Mouse (Mus musculus): ENCODE measurements around the gene Crispld2. TPM values are rescaled to one million over a fixed set of nuclear protein-coding genes. Genes with fewer than 3 reads are reported as not detected.
A peak's percentile ranks its signal among the peaks of the same experiment; 100 is the strongest.

Crispld2 gene
- polyA plus RNA-seq, 1 experiment from 2014 or later: 7.8 TPM

- Histone ChIP-seq H3K9me3 (no peaks in the 10 kb centered on the region), H3K36me3 (no peaks in the 10 kb centered on the region), H3K4me3 (no peak overlapping the region), H3K27me3 (no peaks in the 10 kb centered on the region), H3K9ac (no peak overlapping the region), H3K27ac (no peak overlapping the region), H3K4me2 (no peak overlapping the region), H3K4me1 (peaks cover 31% of the 10 kb centered on the region)
- no peak for ATAC-seq (ENCODE audit: insufficient number of reproducible peaks, low FRiP score, low TSS enrichment, low read depth)
- 93% methylated on average over 6 of the region's 6 CpGs for WGBS
These were observed 25.5 kb downstream of the Crispld2 start for GRCm38 (mm10) chr8:120017786-120018185.

- Histone ChIP-seq H3K9me3 (no peaks in the 10 kb centered on the region), H3K4me1 (peaks cover 27% of the 10 kb centered on the region), H3K4me3 (no peak overlapping the region), H3K9ac (no peak overlapping the region), H3K36me3 (no peaks in the 10 kb centered on the region), H3K27me3 (no peaks in the 10 kb centered on the region), H3K27ac (no peak overlapping the region), H3K4me2 (no peak overlapping the region)
- 88% methylated on average over 6 of the region's 6 CpGs for WGBS
- no peak for ATAC-seq (ENCODE audit: insufficient number of reproducible peaks, low FRiP score, low TSS enrichment, low read depth)
These were observed 26.1 kb downstream of the Crispld2 start for GRCm38 (mm10) chr8:120018379-120018778.

- WGBS: 75% methylated on average over 5 of the region's 5 CpGs
- no peak for ATAC-seq (ENCODE audit: insufficient number of reproducible peaks, low FRiP score, low TSS enrichment, low read depth)
- Histone ChIP-seq H3K4me1 (peaks cover 20% of the 10 kb centered on the region), H3K4me3 (no peak overlapping the region), H3K9ac (no peak overlapping the region), H3K27ac (no peak overlapping the region), H3K4me2 (no peak overlapping the region), H3K9me3 (no peaks in the 10 kb centered on the region), H3K36me3 (no peaks in the 10 kb centered on the region), H3K27me3 (no peaks in the 10 kb centered on the region)
These were observed 27.1 kb downstream of the Crispld2 start for GRCm38 (mm10) chr8:120019297-120019696.

- no peaks in the 10 kb centered on the region for H3K36me3 ChIP-seq
- H3K4me3 ChIP-seq: no peak overlapping the region
- ATAC-seq (ENCODE audit: insufficient number of reproducible peaks, low FRiP score, low TSS enrichment, low read depth): no peak
- no peaks in the 10 kb centered on the region for H3K27me3 ChIP-seq
- H3K4me1 ChIP-seq: peaks cover 13% of the 10 kb centered on the region
- 56% methylated on average over 7 of the region's 7 CpGs for WGBS
- no peak overlapping the region for H3K4me2 ChIP-seq
- H3K9me3 ChIP-seq: no peaks in the 10 kb centered on the region
- no peak overlapping the region for H3K9ac ChIP-seq
- no peak overlapping the region for H3K27ac ChIP-seq
These were observed 28.1 kb downstream of the Crispld2 start for GRCm38 (mm10) chr8:120020298-120020697.

- Histone ChIP-seq H3K4me2 (no peak overlapping the region), H3K4me3 (no peak overlapping the region), H3K9me3 (no peaks in the 10 kb centered on the region), H3K36me3 (no peaks in the 10 kb centered on the region), H3K27ac (no peak overlapping the region), H3K27me3 (no peaks in the 10 kb centered on the region), H3K4me1 (peaks cover 13% of the 10 kb centered on the region), H3K9ac (no peak overlapping the region)
- WGBS: 93% methylated on average over 5 of the region's 5 CpGs
- no peak for ATAC-seq (ENCODE audit: insufficient number of reproducible peaks, low FRiP score, low TSS enrichment, low read depth)
These were observed 34.0 kb downstream of the Crispld2 start for GRCm38 (mm10) chr8:120026199-120026598.

- Histone ChIP-seq H3K36me3 (no peaks in the 10 kb centered on the region), H3K27ac (no peak overlapping the region), H3K4me3 (no peak overlapping the region), H3K9ac (no peak overlapping the region), H3K4me2 (no peak overlapping the region), H3K4me1 (peaks cover 7% of the 10 kb centered on the region; the same call in 1 of the 2 replicates), H3K27me3 (no peaks in the 10 kb centered on the region), H3K9me3 (no peaks in the 10 kb centered on the region)
- WGBS: 83% methylated on average over 6 of the region's 6 CpGs
- no peak for ATAC-seq (ENCODE audit: insufficient number of reproducible peaks, low FRiP score, low TSS enrichment, low read depth)
These were observed 34.8 kb downstream of the Crispld2 start for GRCm38 (mm10) chr8:120026991-120027390.

GRCm38 (mm10) chr8:120030447-120030846, 38.2 kb downstream of the Crispld2 start:
- no peak overlapping the region for H3K27ac ChIP-seq
- no peak overlapping the region for H3K4me3 ChIP-seq
- no peak for ATAC-seq (ENCODE audit: insufficient number of reproducible peaks, low FRiP score, low TSS enrichment, low read depth)
- no peak overlapping the region for H3K4me2 ChIP-seq
- 55% methylated on average over 5 of the region's 5 CpGs for WGBS
- H3K4me1 ChIP-seq: peaks cover 7% of the 10 kb centered on the region; the same call in 1 of the 2 replicates
- no peaks in the 10 kb centered on the region for H3K27me3 ChIP-seq
- no peaks in the 10 kb centered on the region for H3K9me3 ChIP-seq
- H3K36me3 ChIP-seq: no peaks in the 10 kb centered on the region
- H3K9ac ChIP-seq: no peak overlapping the region

- Histone ChIP-seq H3K4me1 (peaks cover 14% of the 10 kb centered on the region), H3K27me3 (no peaks in the 10 kb centered on the region), H3K4me2 (no peak overlapping the region), H3K9ac (no peak overlapping the region), H3K4me3 (no peak overlapping the region), H3K36me3 (no peaks in the 10 kb centered on the region), H3K9me3 (no peaks in the 10 kb centered on the region), H3K27ac (no peak overlapping the region)
- WGBS: 83% methylated on average over 5 of the region's 5 CpGs
- no peak for ATAC-seq (ENCODE audit: insufficient number of reproducible peaks, low FRiP score, low TSS enrichment, low read depth)
These were observed 40.4 kb downstream of the Crispld2 start for GRCm38 (mm10) chr8:120032549-120033208.

- H3K9me3 ChIP-seq: no peaks in the 10 kb centered on the region
- ATAC-seq (ENCODE audit: insufficient number of reproducible peaks, low FRiP score, low TSS enrichment, low read depth): no peak
- no peaks in the 10 kb centered on the region for H3K27me3 ChIP-seq
- H3K9ac ChIP-seq: no peak overlapping the region
- H3K4me2 ChIP-seq: no peak overlapping the region
- no peak overlapping the region for H3K4me3 ChIP-seq
- no peaks in the 10 kb centered on the region for H3K36me3 ChIP-seq
- peaks cover 17% of the 10 kb centered on the region for H3K4me1 ChIP-seq
- no peak overlapping the region for H3K27ac ChIP-seq
- WGBS: 53% methylated on average over 6 of the region's 6 CpGs
These were observed 42.2 kb downstream of the Crispld2 start for GRCm38 (mm10) chr8:120034471-120034870.

- no peak overlapping the region for H3K9ac ChIP-seq
- H3K9me3 ChIP-seq: no peaks in the 10 kb centered on the region
- no peaks in the 10 kb centered on the region for H3K36me3 ChIP-seq
- WGBS: 19% methylated on average over 9 of the region's 9 CpGs
- no peaks in the 10 kb centered on the region for H3K27me3 ChIP-seq
- H3K4me3 ChIP-seq: no peak overlapping the region
- H3K27ac ChIP-seq: no peak overlapping the region
- ATAC-seq (ENCODE audit: insufficient number of reproducible peaks, low FRiP score, low TSS enrichment, low read depth): no peak
- H3K4me1 ChIP-seq: peaks cover 9% of the 10 kb centered on the region; the same call in 1 of the 2 replicates
- H3K4me2 ChIP-seq: no peak overlapping the region
These were observed 43.9 kb downstream of the Crispld2 start for GRCm38 (mm10) chr8:120036111-120036510.

GRCm38 (mm10) chr8:120036578-120036977, 44.3 kb downstream of the Crispld2 start:
- no peaks in the 10 kb centered on the region for H3K9me3 ChIP-seq
- H3K9ac ChIP-seq: 0 out of 2 replicates have a peak overlapping the region, but pooled peaks have one; percentile 7
- H3K27me3 ChIP-seq: no peaks in the 10 kb centered on the region
- WGBS: 82% methylated on average over 4 of the region's 4 CpGs
- ATAC-seq (ENCODE audit: insufficient number of reproducible peaks, low FRiP score, low TSS enrichment, low read depth): no peak
- H3K36me3 ChIP-seq: no peaks in the 10 kb centered on the region
- no peak overlapping the region for H3K27ac ChIP-seq
- H3K4me1 ChIP-seq: peaks cover 9% of the 10 kb centered on the region; the same call in 1 of the 2 replicates
- no peak overlapping the region for H3K4me2 ChIP-seq
- H3K4me3 ChIP-seq: no peak overlapping the region

- Histone ChIP-seq H3K4me2 (no peak overlapping the region), H3K27ac (no peak overlapping the region), H3K27me3 (no peaks in the 10 kb centered on the region), H3K4me3 (no peak overlapping the region), H3K4me1 (peaks cover 9% of the 10 kb centered on the region; the same call in 1 of the 2 replicates), H3K36me3 (no peaks in the 10 kb centered on the region), H3K9me3 (no peaks in the 10 kb centered on the region), H3K9ac (no peak overlapping the region)
- no peak for ATAC-seq (ENCODE audit: insufficient number of reproducible peaks, low FRiP score, low TSS enrichment, low read depth)
- 76% methylated on average over 15 of the region's 15 CpGs for WGBS
These were observed 45.0 kb downstream of the Crispld2 start for GRCm38 (mm10) chr8:120037199-120037598.

All from limb, embryonic 15.5 days (tissue).